Comparison of ENCODE assay signal across 8 mouse cellular contexts in the genomic region with DNA sequence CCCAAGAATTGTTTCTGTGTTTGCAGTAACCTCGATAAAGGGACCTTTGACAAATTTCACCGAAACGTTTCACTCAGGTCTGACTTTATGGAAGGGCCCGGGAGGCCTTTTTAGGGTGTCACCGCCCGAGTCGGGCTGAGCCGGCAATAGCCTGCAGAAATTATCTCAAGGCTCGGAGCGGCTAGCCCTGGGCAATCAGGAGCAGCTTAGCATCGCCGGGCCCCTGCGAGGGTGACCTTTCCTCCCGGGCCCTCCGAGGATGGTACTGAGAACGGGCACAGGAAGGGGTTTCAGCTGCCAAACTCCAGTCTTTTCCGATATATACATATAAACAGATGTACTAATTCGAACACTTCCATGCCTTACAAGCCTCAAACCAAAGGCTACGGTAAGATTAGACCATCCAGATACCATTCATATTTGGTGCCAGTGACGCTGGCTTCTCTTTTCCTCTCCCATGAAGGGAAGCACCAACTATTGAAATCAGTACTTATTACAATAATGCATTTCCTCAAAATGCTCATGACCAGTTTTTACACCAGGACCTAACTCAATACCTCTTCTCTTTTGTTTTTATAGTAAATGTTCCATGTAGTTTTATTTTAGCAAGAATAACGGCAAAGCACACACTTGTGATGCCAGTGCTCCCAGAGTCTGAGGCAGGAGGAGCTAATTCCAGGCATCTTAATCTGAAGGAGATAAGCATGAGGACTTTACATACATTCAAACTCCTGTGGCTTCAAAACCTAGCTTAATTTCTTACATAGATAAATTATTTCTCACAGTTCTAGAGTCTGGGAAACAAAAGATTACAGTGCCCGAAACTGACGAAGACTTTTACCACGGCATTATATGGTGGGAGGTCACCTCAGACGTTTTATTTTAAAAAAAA. TPM values are rescaled to one million over a fixed set of nuclear protein-coding genes. Genes with fewer than 3 reads are reported as not detected.
DNase-seq lines count a peak whose midpoint lies in the region; ATAC-seq lines count a peak whose summit lies in the region.

No protein-coding gene starts in this region.

- H3K27me3 ChIP-seq in embryonic facial prominence, embryonic 14.5 days (replicated peaks; ENCODE audit: control insufficient read depth, insufficient read depth, low read length) = no peaks in the 10 kb centered on the region
- H3K27me3 ChIP-seq in heart, embryonic 16.5 days (ENCODE audit: control insufficient read depth, insufficient read depth, low read length) = no peaks in the 10 kb centered on the region
- H3K27me3 ChIP-seq in limb, embryonic 11.5 days (ENCODE audit: control insufficient read depth, insufficient read depth, low read length) = no peaks in the 10 kb centered on the region
- no peaks in the 10 kb centered on the region for H3K27me3 ChIP-seq in midbrain, embryonic 16.5 days (ENCODE audit: control insufficient read depth, insufficient read depth, low read depth, low read length)

- H3K4me2 ChIP-seq in embryonic facial prominence, embryonic 14.5 days (ENCODE audit: low read depth, low read length) = peak overlapping the region; percentile 83
- H3K4me2 ChIP-seq in heart, embryonic 16.5 days (ENCODE audit: low read depth, low read length) = peak overlapping the region; percentile 72
- H3K4me2 ChIP-seq in limb, embryonic 11.5 days (ENCODE audit: low read depth, severe bottlenecking) = peak overlapping the region; percentile 74
- peak overlapping the region; percentile 86 for H3K4me2 ChIP-seq in midbrain, embryonic 16.5 days (ENCODE audit: low read length)

- peaks cover 17% of the 10 kb centered on the region for H3K36me3 ChIP-seq in embryonic facial prominence, embryonic 14.5 days (ENCODE audit: control insufficient read depth, insufficient read depth, low read length)
- H3K36me3 ChIP-seq in heart, embryonic 16.5 days (ENCODE audit: control insufficient read depth, insufficient read depth) = peaks cover 5% of the 10 kb centered on the region
- peaks cover 6% of the 10 kb centered on the region; the same call in 1 of the 2 replicates for H3K36me3 ChIP-seq in limb, embryonic 11.5 days (ENCODE audit: control insufficient read depth, insufficient read depth, low read length)
- H3K36me3 ChIP-seq in midbrain, embryonic 16.5 days (ENCODE audit: control insufficient read depth, insufficient read depth, low read length) = no peaks in the 10 kb centered on the region; the same call in 1 of the 2 replicates

- no peaks in the 10 kb centered on the region for H3K9me3 ChIP-seq in embryonic facial prominence, embryonic 14.5 days (ENCODE audit: control insufficient read depth, low read length)
- H3K9me3 ChIP-seq in heart, embryonic 16.5 days (replicated peaks; ENCODE audit: control insufficient read depth, low read length) = no peaks in the 10 kb centered on the region
- no peaks in the 10 kb centered on the region for H3K9me3 ChIP-seq in limb, embryonic 11.5 days (ENCODE audit: control insufficient read depth, low read length)
- H3K9me3 ChIP-seq in midbrain, embryonic 16.5 days (replicated peaks; ENCODE audit: control insufficient read depth, low read length, poor library complexity, severe bottlenecking) = no peaks in the 10 kb centered on the region

- peak; percentile 96 for DNase-seq in heart, adult 11 months
- DNase-seq in heart, adult 9 months (ENCODE audit: low spot score in 2 of 2) = no peak
- DNase-seq in adrenal gland, adult 2 months = peak; percentile 75
- DNase-seq in embryonic facial prominence, embryonic 14.5 days (ENCODE audit: low spot score) = no peak
- peak; percentile 56 for DNase-seq in limb, embryonic 11.5 days (ENCODE audit: low spot score)
- peak; percentile 60 for DNase-seq in testis, postnatal 14 days (ENCODE audit: low spot score)

- H3K4me1 ChIP-seq in embryonic facial prominence, embryonic 14.5 days (ENCODE audit: control insufficient read depth, insufficient read depth, low read length) = peaks cover 11% of the 10 kb centered on the region; the same call in 1 of the 2 replicates
- peaks cover 16% of the 10 kb centered on the region for H3K4me1 ChIP-seq in heart, embryonic 16.5 days (ENCODE audit: control insufficient read depth, insufficient read depth, low read length)
- peaks cover 5% of the 10 kb centered on the region for H3K4me1 ChIP-seq in limb, embryonic 11.5 days (ENCODE audit: control insufficient read depth, insufficient read depth, low read length)
- peaks cover 24% of the 10 kb centered on the region for H3K4me1 ChIP-seq in midbrain, embryonic 16.5 days (ENCODE audit: control insufficient read depth, insufficient read depth, low read length)

- H3K4me3 ChIP-seq in embryonic facial prominence, embryonic 14.5 days (ENCODE audit: low read depth, low read length) = peak overlapping the region; percentile 82
- H3K4me3 ChIP-seq in heart, embryonic 16.5 days (ENCODE audit: low read length) = peak overlapping the region; percentile 86
- peak overlapping the region; percentile 92 for H3K4me3 ChIP-seq in limb, embryonic 11.5 days (ENCODE audit: low read depth, low read length)
- peak overlapping the region; percentile 99 for H3K4me3 ChIP-seq in midbrain, embryonic 16.5 days (ENCODE audit: low read depth, low read length)

- 15% methylated on average over 25 of the region's 25 CpGs for WGBS in embryonic facial prominence, embryonic 14.5 days
- WGBS in heart, embryonic 16.5 days = 11% methylated on average over 25 of the region's 25 CpGs
- WGBS in limb, embryonic 11.5 days = 14% methylated on average over 25 of the region's 25 CpGs
- WGBS in midbrain, embryonic 16.5 days = 13% methylated on average over 25 of the region's 25 CpGs

- H3K9ac ChIP-seq in embryonic facial prominence, embryonic 14.5 days (ENCODE audit: low read depth, low read length) = peak overlapping the region; percentile 91
- H3K9ac ChIP-seq in heart, embryonic 16.5 days (ENCODE audit: low read length) = peak overlapping the region; percentile 94
- peak overlapping the region; percentile 88 for H3K9ac ChIP-seq in limb, embryonic 11.5 days (ENCODE audit: low read length)
- H3K9ac ChIP-seq in midbrain, embryonic 16.5 days (ENCODE audit: low read depth, low read length) = peak overlapping the region; percentile 85

- H3K27ac ChIP-seq in embryonic facial prominence, embryonic 14.5 days (replicated peaks; ENCODE audit: low read depth, low read length) = peak overlapping the region; percentile 97
- peak overlapping the region; percentile 95 for H3K27ac ChIP-seq in heart, embryonic 16.5 days (ENCODE audit: low read length)
- H3K27ac ChIP-seq in limb, embryonic 11.5 days (replicated peaks; ENCODE audit: low read depth, low read length) = peak overlapping the region; percentile 79
- H3K27ac ChIP-seq in midbrain, embryonic 16.5 days (ENCODE audit: low read length) = peak overlapping the region; percentile 89

- ATAC-seq in embryonic facial prominence, embryonic 14.5 days (ENCODE audit: low read depth) = no peak
- ATAC-seq in heart, embryonic 16.5 days (replicated peaks; ENCODE audit: extremely low read depth, insufficient read depth, low FRiP score) = 0 out of 2 replicates have a peak, but pooled peaks have one; percentile 3
- no peak; the same call in 1 of the 2 replicates for ATAC-seq in limb, embryonic 11.5 days (ENCODE audit: insufficient number of reproducible peaks, low FRiP score, low TSS enrichment, low read depth)
- ATAC-seq in midbrain, embryonic 16.5 days = peak; percentile 26

RNA-seq across cellular contexts. Expression of a gene that starts 0.9 kb away (rescaled TPM):
- total RNA-seq in adrenal gland, adult 2 months (2021) = 100 to 1,000 TPM; 260 to 267 TPM
- polyA plus RNA-seq in adrenal gland, adult 2 months (2012; rRNA removed) = 68.6 and 107 TPM in 2 replicates
- polyA plus RNA-seq in embryonic facial prominence, embryonic 14.5 days (2014; fragmentation: Nextera tagmentation; extraction: Ambion mirVana) = 249 and 264 TPM in 2 replicates
- polyA plus RNA-seq in heart, embryonic 16.5 days (2015; fragmentation: Nextera tagmentation; extraction: Ambion mirVana) = 123 and 127 TPM in 2 replicates
- polyA plus RNA-seq in limb, embryonic 11.5 days (2014; fragmentation: Nextera tagmentation; extraction: Ambion mirVana) = 197 and 238 TPM in 2 replicates
- polyA plus RNA-seq in midbrain, embryonic 16.5 days (2015; fragmentation: Nextera tagmentation; extraction: Ambion mirVana) = 85.1 and 89.0 TPM in 2 replicates

RNA-seq across cellular contexts. Expression of a gene that starts 28.8 kb away (rescaled TPM):
- 100 to 1,000 TPM; 134 to 147 TPM for total RNA-seq in adrenal gland, adult 2 months (2021)
- 200 and 225 TPM in 2 replicates for polyA plus RNA-seq in adrenal gland, adult 2 months (2012; rRNA removed)
- 51.5 and 60.7 TPM in 2 replicates for polyA plus RNA-seq in embryonic facial prominence, embryonic 14.5 days (2014; fragmentation: Nextera tagmentation; extraction: Ambion mirVana)
- 75.7 and 79.4 TPM in 2 replicates for polyA plus RNA-seq in heart, embryonic 16.5 days (2015; fragmentation: Nextera tagmentation; extraction: Ambion mirVana)
- polyA plus RNA-seq in limb, embryonic 11.5 days (2014; fragmentation: Nextera tagmentation; extraction: Ambion mirVana) = 55.5 and 73.6 TPM in 2 replicates
- 118 and 120 TPM in 2 replicates for polyA plus RNA-seq in midbrain, embryonic 16.5 days (2015; fragmentation: Nextera tagmentation; extraction: Ambion mirVana)

RNA-seq across cellular contexts. Expression of a gene that starts 41.5 kb away (rescaled TPM):
- 1 to 10 TPM; 2.1 to 3.8 TPM for total RNA-seq in adrenal gland, adult 2 months (2021)
- polyA plus RNA-seq in adrenal gland, adult 2 months (2012; rRNA removed) = 0.27 and 0.38 TPM in 2 replicates
- 29.8 and 33.0 TPM in 2 replicates for polyA plus RNA-seq in embryonic facial prominence, embryonic 14.5 days (2014; fragmentation: Nextera tagmentation; extraction: Ambion mirVana)
- 16.2 and 23.5 TPM in 2 replicates for polyA plus RNA-seq in heart, embryonic 16.5 days (2015; fragmentation: Nextera tagmentation; extraction: Ambion mirVana)
- 72.3 and 74.3 TPM in 2 replicates for polyA plus RNA-seq in limb, embryonic 11.5 days (2014; fragmentation: Nextera tagmentation; extraction: Ambion mirVana)
- 5.6 and 8.8 TPM in 2 replicates for polyA plus RNA-seq in midbrain, embryonic 16.5 days (2015; fragmentation: Nextera tagmentation; extraction: Ambion mirVana)

RNA-seq across cellular contexts. Expression of a gene that starts 53.3 kb away (rescaled TPM):
- 1 to 10 TPM; 2.7 to 7.2 TPM for total RNA-seq in adrenal gland, adult 2 months (2021)
- polyA plus RNA-seq in adrenal gland, adult 2 months (2012; rRNA removed) = 0.74 and 0.76 TPM in 2 replicates
- polyA plus RNA-seq in embryonic facial prominence, embryonic 14.5 days (2014; fragmentation: Nextera tagmentation; extraction: Ambion mirVana) = 47.7 and 54.8 TPM in 2 replicates
- polyA plus RNA-seq in heart, embryonic 16.5 days (2015; fragmentation: Nextera tagmentation; extraction: Ambion mirVana) = 2.1 and 2.5 TPM in 2 replicates
- polyA plus RNA-seq in limb, embryonic 11.5 days (2014; fragmentation: Nextera tagmentation; extraction: Ambion mirVana) = 14.7 and 15.7 TPM in 2 replicates
- 612 and 638 TPM in 2 replicates for polyA plus RNA-seq in midbrain, embryonic 16.5 days (2015; fragmentation: Nextera tagmentation; extraction: Ambion mirVana)

Comparison
In these comparisons a context has a peak if more than half of its experiments do, and no peak if none do; other contexts are left out.
1. DNase-seq: peak in heart, adult 11 months (single experiment), adrenal gland, adult 2 months (single experiment), limb, embryonic 11.5 days (single experiment) and testis, postnatal 14 days (single experiment); none in heart, adult 9 months (0 of 2) and embryonic facial prominence, embryonic 14.5 days (single experiment).
2. ATAC-seq: peak in heart, embryonic 16.5 days (single experiment) and midbrain, embryonic 16.5 days (single experiment); none in embryonic facial prominence, embryonic 14.5 days (single experiment) and limb, embryonic 11.5 days (single experiment).
3. Peak in every context shown above with its lines, with median percentiles within 50 percentile points of each other: H3K27ac ChIP-seq, H3K4me2 ChIP-seq, H3K4me3 ChIP-seq and H3K9ac ChIP-seq.